Mouse (Mus musculus): Measurements from ENCODE around the gene Dpf3. TPM values are rescaled to one million over a fixed set of nuclear protein-coding genes. Genes with fewer than 3 reads are reported as not detected.

Gene Dpf3
- polyA plus RNA-seq, 1 experiment = 1.9 TPM

GRCm38 (mm10) chr12:83248636-83249035 is 238.9 kb downstream of the Dpf3 start:
- Histone ChIP-seq H3K36me3 (ENCODE audit: control insufficient read depth) (no peaks in the 10 kb centered on the region), H3K27me3 (ENCODE audit: control insufficient read depth) (no peaks in the 10 kb centered on the region), H3K4me1 (ENCODE audit: control insufficient read depth) (no peaks in the 10 kb centered on the region), H3K9me3 (ENCODE audit: control insufficient read depth, low read length) (no peaks in the 10 kb centered on the region), H3K4me3 (replicated peaks) (no peak overlapping the region)
- no peak for TF ChIP-seq TAL1 (IDR thresholded peaks at IDR 0.05; ENCODE audit: low read length)
- no peak for TF ChIP-seq GATA1 (IDR thresholded peaks at IDR 0.05; ENCODE audit: low read length)

- H3K4me3 ChIP-seq (replicated peaks) = no peak overlapping the region
- no peaks in the 10 kb centered on the region for H3K9me3 ChIP-seq (ENCODE audit: control insufficient read depth, low read length)
- H3K36me3 ChIP-seq (ENCODE audit: control insufficient read depth) = no peaks in the 10 kb centered on the region
- H3K4me1 ChIP-seq (ENCODE audit: control insufficient read depth) = no peaks in the 10 kb centered on the region
- no peaks in the 10 kb centered on the region for H3K27me3 ChIP-seq (ENCODE audit: control insufficient read depth)
- TF ChIP-seq TAL1 (IDR thresholded peaks at IDR 0.05; ENCODE audit: low read length) (no peak), GATA1 (IDR thresholded peaks at IDR 0.05; ENCODE audit: low read length) (no peak)
Observed at GRCm38 (mm10) chr12:83247669-83248068, 239.8 kb downstream of the Dpf3 start.

GRCm38 (mm10) chr12:83241022-83241421 is 246.5 kb downstream of the Dpf3 start:
- H3K36me3 ChIP-seq (ENCODE audit: control insufficient read depth) = no peaks in the 10 kb centered on the region
- no peaks in the 10 kb centered on the region for H3K9me3 ChIP-seq (ENCODE audit: control insufficient read depth, low read length)
- TF ChIP-seq TAL1 (IDR thresholded peaks at IDR 0.05; ENCODE audit: low read length) = no peak
- TF ChIP-seq GATA1 (IDR thresholded peaks at IDR 0.05; ENCODE audit: low read length) = no peak
- no peaks in the 10 kb centered on the region for H3K4me1 ChIP-seq (ENCODE audit: control insufficient read depth)
- H3K4me3 ChIP-seq (replicated peaks) = no peak overlapping the region
- H3K27me3 ChIP-seq (ENCODE audit: control insufficient read depth) = no peaks in the 10 kb centered on the region

- no peak overlapping the region for H3K4me3 ChIP-seq (replicated peaks)
- no peaks in the 10 kb centered on the region for H3K9me3 ChIP-seq (ENCODE audit: control insufficient read depth, low read length)
- H3K36me3 ChIP-seq (ENCODE audit: control insufficient read depth) = no peaks in the 10 kb centered on the region
- H3K4me1 ChIP-seq (ENCODE audit: control insufficient read depth) = no peaks in the 10 kb centered on the region
- TF ChIP-seq GATA1 (IDR thresholded peaks at IDR 0.05; ENCODE audit: low read length) (no peak), TAL1 (IDR thresholded peaks at IDR 0.05; ENCODE audit: low read length) (no peak)
- H3K27me3 ChIP-seq (ENCODE audit: control insufficient read depth) = no peaks in the 10 kb centered on the region
Observed at GRCm38 (mm10) chr12:83240571-83240970, 246.9 kb downstream of the Dpf3 start.

GRCm38 (mm10) chr12:83235781-83236180 is 251.7 kb downstream of the Dpf3 start:
- Histone ChIP-seq H3K27me3 (ENCODE audit: control insufficient read depth) (no peaks in the 10 kb centered on the region), H3K4me3 (replicated peaks) (no peak overlapping the region), H3K9me3 (ENCODE audit: control insufficient read depth, low read length) (peaks cover 3% of the 10 kb centered on the region; the same call in 1 of the 2 replicates), H3K4me1 (ENCODE audit: control insufficient read depth) (no peaks in the 10 kb centered on the region), H3K36me3 (ENCODE audit: control insufficient read depth) (no peaks in the 10 kb centered on the region)
- TF ChIP-seq TAL1 (IDR thresholded peaks at IDR 0.05; ENCODE audit: low read length) (no peak), GATA1 (IDR thresholded peaks at IDR 0.05; ENCODE audit: low read length) (no peak)

GRCm38 (mm10) chr12:83234981-83235380 is 252.5 kb downstream of the Dpf3 start:
- Histone ChIP-seq H3K27me3 (ENCODE audit: control insufficient read depth) (no peaks in the 10 kb centered on the region), H3K4me3 (replicated peaks) (no peak overlapping the region), H3K4me1 (ENCODE audit: control insufficient read depth) (no peaks in the 10 kb centered on the region), H3K9me3 (ENCODE audit: control insufficient read depth, low read length) (peaks cover 6% of the 10 kb centered on the region; the same call in 1 of the 2 replicates), H3K36me3 (ENCODE audit: control insufficient read depth) (no peaks in the 10 kb centered on the region)
- TF ChIP-seq GATA1 (IDR thresholded peaks at IDR 0.05; ENCODE audit: low read length) = no peak
- TF ChIP-seq TAL1 (IDR thresholded peaks at IDR 0.05; ENCODE audit: low read length) = no peak

- Histone ChIP-seq H3K4me3 (replicated peaks) (no peak overlapping the region), H3K9me3 (ENCODE audit: control insufficient read depth, low read length) (peaks cover 6% of the 10 kb centered on the region; the same call in 1 of the 2 replicates), H3K4me1 (ENCODE audit: control insufficient read depth) (no peaks in the 10 kb centered on the region), H3K36me3 (ENCODE audit: control insufficient read depth) (no peaks in the 10 kb centered on the region), H3K27me3 (ENCODE audit: control insufficient read depth) (no peaks in the 10 kb centered on the region)
- TF ChIP-seq TAL1 (IDR thresholded peaks at IDR 0.05; ENCODE audit: low read length) (no peak), GATA1 (IDR thresholded peaks at IDR 0.05; ENCODE audit: low read length) (no peak)
Observed at GRCm38 (mm10) chr12:83233651-83234050, 253.9 kb downstream of the Dpf3 start.

- no peak overlapping the region for H3K4me3 ChIP-seq (replicated peaks)
- H3K9me3 ChIP-seq (ENCODE audit: control insufficient read depth, low read length) = peaks cover 6% of the 10 kb centered on the region; the same call in 1 of the 2 replicates
- H3K36me3 ChIP-seq (ENCODE audit: control insufficient read depth) = no peaks in the 10 kb centered on the region
- no peaks in the 10 kb centered on the region for H3K27me3 ChIP-seq (ENCODE audit: control insufficient read depth)
- H3K4me1 ChIP-seq (ENCODE audit: control insufficient read depth) = no peaks in the 10 kb centered on the region
- TF ChIP-seq TAL1 (IDR thresholded peaks at IDR 0.05; ENCODE audit: low read length) (no peak), GATA1 (IDR thresholded peaks at IDR 0.05; ENCODE audit: low read length) (no peak)
Observed at GRCm38 (mm10) chr12:83232916-83233315, 254.6 kb downstream of the Dpf3 start.

- H3K36me3 ChIP-seq (ENCODE audit: control insufficient read depth) = no peaks in the 10 kb centered on the region
- no peaks in the 10 kb centered on the region for H3K4me1 ChIP-seq (ENCODE audit: control insufficient read depth)
- no peaks in the 10 kb centered on the region for H3K27me3 ChIP-seq (ENCODE audit: control insufficient read depth)
- no peak overlapping the region for H3K4me3 ChIP-seq (replicated peaks)
- peaks cover 6% of the 10 kb centered on the region; the same call in 1 of the 2 replicates for H3K9me3 ChIP-seq (ENCODE audit: control insufficient read depth, low read length)
- TF ChIP-seq GATA1 (IDR thresholded peaks at IDR 0.05; ENCODE audit: low read length) (no peak), TAL1 (IDR thresholded peaks at IDR 0.05; ENCODE audit: low read length) (no peak)
Observed at GRCm38 (mm10) chr12:83231258-83231657, 256.3 kb downstream of the Dpf3 start.

- Histone ChIP-seq H3K27me3 (ENCODE audit: control insufficient read depth) (no peaks in the 10 kb centered on the region), H3K36me3 (ENCODE audit: control insufficient read depth) (no peaks in the 10 kb centered on the region), H3K9me3 (ENCODE audit: control insufficient read depth, low read length) (peaks cover 6% of the 10 kb centered on the region; the same call in 1 of the 2 replicates), H3K4me1 (ENCODE audit: control insufficient read depth) (no peaks in the 10 kb centered on the region), H3K4me3 (replicated peaks) (no peak overlapping the region)
- TF ChIP-seq GATA1 (IDR thresholded peaks at IDR 0.05; ENCODE audit: low read length) = no peak
Observed at GRCm38 (mm10) chr12:83229683-83230082, 257.8 kb downstream of the Dpf3 start.

Measured in erythroblast, embryonic 14.5 days (primary cell).